Mouse (Mus musculus): Measurements from ENCODE around the gene Lsm12.

DNA sequence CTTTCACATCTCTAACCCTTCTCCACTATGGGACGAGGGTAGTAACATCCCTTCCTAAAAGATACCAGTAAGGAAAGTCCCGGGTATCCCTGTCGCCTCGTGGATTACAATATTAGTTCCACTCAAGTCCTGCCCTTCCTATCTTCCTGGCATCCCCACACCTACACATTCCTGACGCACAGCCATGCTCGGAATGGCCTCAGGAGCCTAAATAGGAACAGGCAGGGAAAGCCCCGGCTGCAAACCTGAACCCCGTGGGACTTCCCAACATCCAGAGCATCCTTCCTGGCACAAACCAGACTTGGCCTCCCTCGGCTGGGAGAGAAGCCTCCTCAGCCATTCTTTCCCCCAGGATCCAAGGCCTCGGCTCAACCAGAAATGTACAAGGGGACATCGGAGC lies 30.4 kb upstream of the Lsm12 start:
- TF ChIP-seq CTCF (conservative IDR thresholded peaks at IDR 0.05; ENCODE audit: insufficient read depth, insufficient read length, low read depth, low read length) (no peak), POLR2A (IDR thresholded peaks at IDR 0.05; ENCODE audit: low read depth, low read length) (no peak)
